Mouse (Mus musculus) liver, embryonic 14.5 days (tissue): Measurements from ENCODE around the gene Kctd21.

Experiments used
- CTCF ChIP-seq: IDR thresholded peaks from 2 replicates; pipeline ENCODE4 v1.5.1; 2016; ENCODE audit warnings: antibody characterized with exemption, low read depth, control low read depth
- EP300 ChIP-seq: IDR thresholded peaks from 2 replicates; pipeline ENCODE4 v1.6.1; 2016; ENCODE audit warnings: antibody characterized with exemption, low read depth

- TF ChIP-seq EP300 (no peak), CTCF (no peak)
Measured at GRCm38 (mm10) chr7:97375101-97375500, 43.0 kb downstream of the Kctd21 start.
